Mouse (Mus musculus) liver, embryonic 13.5 days (tissue): ENCODE results near the gene Irf2bp2. TPM values are rescaled to one million over a fixed set of nuclear protein-coding genes. Genes with fewer than 3 reads are reported as not detected.

Source experiments
- ATAC-seq: fragments of 200-750 bp; cut with Nextera tagmentation; 2 replicates; pipeline ENCODE4 v1.8.0; 2017; ENCODE audit warnings: low read depth, mild to moderate bottlenecking, moderate number of reproducible peaks, moderate library complexity
- DNase-seq: peaks from one replicate; pipeline ENCODE4 v3.0.0; 2022
- H3K27ac ChIP-seq: fragments of 300-500 bp; sonication (generic); 2 replicates; pipeline ENCODE4 v1.5.1; 2015; ENCODE audit warnings: moderate library complexity, mild to moderate bottlenecking, inconsistent platforms
- H3K27me3 ChIP-seq: fragments of 300-500 bp; sonication (generic); 2 replicates; pipeline ENCODE4 v1.6.1; 2015; ENCODE audit warnings: mild to moderate bottlenecking, inconsistent platforms
- H3K36me3 ChIP-seq: fragments of 300-500 bp; sonication (generic); 2 replicates; pipeline ENCODE4 v1.6.1; 2015; ENCODE audit warnings: mild to moderate bottlenecking, inconsistent platforms
- H3K4me1 ChIP-seq: fragments of 300-500 bp; sonication (generic); replicated peaks from 2 replicates; pipeline ENCODE4 v1.6.1; 2015; ENCODE audit warnings: inconsistent platforms
- H3K4me2 ChIP-seq: fragments of 300-500 bp; sonication (generic); 2 replicates; pipeline ENCODE4 v1.6.1; 2015; ENCODE audit warnings: inconsistent platforms, mild to moderate bottlenecking, moderate library complexity
- H3K4me3 ChIP-seq: fragments of 300-500 bp; sonication (generic); replicated peaks from 2 replicates; pipeline ENCODE4 v1.5.1; 2015; ENCODE audit warnings: mild to moderate bottlenecking, inconsistent platforms
- H3K9ac ChIP-seq: fragments of 300-500 bp; sonication (generic); 2 replicates; pipeline ENCODE4 v1.6.1; 2015; ENCODE audit warnings: mild to moderate bottlenecking, inconsistent platforms
- H3K9me3 ChIP-seq: fragments of 300-500 bp; sonication (generic); replicated peaks from 2 replicates; pipeline ENCODE4 v1.6.1; 2016; ENCODE audit warnings: inconsistent platforms
- WGBS: fragments of 180-500 bp; shearing (Covaris S2); methylation state at CpG from one replicate; pipeline ENCODE4 v1.1.7; 2015; ENCODE audit not compliant: insufficient replicate concordance; 5-methylcytosine and 5-hydroxymethylcytosine counted together
- polyA plus RNA-seq: library from polyadenylated mRNA; unstranded; fragments of >200 nt; fragmentation: Nextera tagmentation; extraction: Ambion mirVana; gene quantifications from 2 replicates; pipeline ENCODE4 v1.2.1, GENCODE M21; 2015

The Irf2bp2 gene
- polyA plus RNA-seq, 1 experiment from 2014 or later, result 3.8 TPM

- DNase-seq (no peak), ATAC-seq (no peak)
- Histone ChIP-seq H3K4me3 (no peak overlapping the region), H3K36me3 (no peaks in the 10 kb centered on the region), H3K9ac (no peak overlapping the region), H3K27me3 (no peaks in the 10 kb centered on the region), H3K4me1 (peaks cover 35% of the 10 kb centered on the region), H3K9me3 (no peaks in the 10 kb centered on the region), H3K4me2 (no peak overlapping the region), H3K27ac (no peak overlapping the region)
- WGBS, result 78% methylated on average over 5 of the region's 5 CpGs
Measured at GRCm38 (mm10) chr8:126617665-126618064, 23.9 kb upstream of the Irf2bp2 start.

GRCm38 (mm10) chr8:126616736-126617135, 22.9 kb upstream of the Irf2bp2 start:
- Histone ChIP-seq H3K4me2 (no peak overlapping the region), H3K36me3 (no peaks in the 10 kb centered on the region), H3K4me1 (peaks cover 38% of the 10 kb centered on the region), H3K9me3 (no peaks in the 10 kb centered on the region), H3K27me3 (no peaks in the 10 kb centered on the region), H3K27ac (no peak overlapping the region), H3K4me3 (no peak overlapping the region), H3K9ac (no peak overlapping the region)
- DNase-seq (no peak), ATAC-seq (no peak)
- WGBS, result 63% methylated on average over 5 of the region's 5 CpGs

DNA sequence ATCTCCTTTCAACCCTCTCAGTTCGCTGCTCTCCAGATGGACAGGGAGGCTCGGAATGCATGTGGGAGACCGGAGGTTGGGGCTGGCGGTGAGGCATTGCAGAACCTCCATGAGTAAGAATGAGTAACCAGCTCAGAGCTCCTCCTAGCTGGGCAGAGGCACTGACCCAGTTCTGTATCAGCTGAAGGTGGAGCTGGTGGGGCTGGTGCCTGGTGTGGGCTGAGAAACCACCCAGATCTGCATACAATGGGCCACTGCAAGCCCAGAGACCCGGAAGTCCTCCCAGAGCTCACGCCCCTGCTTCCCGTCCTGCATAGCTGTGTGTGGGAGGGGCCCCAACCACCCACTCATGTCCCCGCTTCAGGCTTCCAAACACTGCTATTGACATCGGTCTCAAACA, 22.0 kb upstream of the Irf2bp2 start:
- 37% methylated on average over 9 of the region's 9 CpGs for WGBS
- Histone ChIP-seq H3K4me3 (no peak overlapping the region), H3K4me2 (peak overlapping the region; percentile 42), H3K4me1 (peaks cover 48% of the 10 kb centered on the region), H3K9me3 (no peaks in the 10 kb centered on the region), H3K9ac (no peak overlapping the region), H3K36me3 (no peaks in the 10 kb centered on the region), H3K27me3 (no peaks in the 10 kb centered on the region), H3K27ac (peak overlapping the region; percentile 34; the same call in 1 of the 2 replicates)
- ATAC-seq (peak; percentile 34), DNase-seq (no peak)

DNA sequence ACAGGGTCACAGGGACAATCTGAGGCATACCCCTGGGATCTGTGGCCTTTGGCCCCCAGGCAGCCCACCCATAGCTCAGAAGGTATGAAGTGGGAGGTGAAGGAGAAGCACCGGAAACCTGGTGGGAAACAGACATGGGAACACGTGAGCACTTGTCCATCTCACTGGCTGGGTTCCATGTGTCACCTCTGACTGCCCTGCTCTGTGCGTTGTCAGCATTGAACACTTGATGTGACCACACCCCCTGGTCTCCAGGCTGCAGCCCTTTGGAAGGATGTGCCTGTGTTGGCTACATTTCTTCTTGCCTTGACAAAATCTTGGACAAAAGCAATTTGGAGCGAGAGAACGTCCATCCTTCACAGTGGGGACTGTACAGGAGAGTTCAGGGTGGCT, 20.9 kb upstream of the Irf2bp2 start:
- Histone ChIP-seq H3K4me1 (peaks cover 54% of the 10 kb centered on the region), H3K4me2 (no peak overlapping the region), H3K36me3 (no peaks in the 10 kb centered on the region), H3K4me3 (no peak overlapping the region), H3K27me3 (no peaks in the 10 kb centered on the region), H3K9me3 (no peaks in the 10 kb centered on the region), H3K9ac (no peak overlapping the region), H3K27ac (peak overlapping the region; percentile 81)
- 69% methylated on average over 5 of the region's 5 CpGs for WGBS
- DNase-seq (no peak), ATAC-seq (no peak)

- 52% methylated on average over 8 of the region's 8 CpGs for WGBS
- Histone ChIP-seq H3K4me3 (no peak overlapping the region), H3K4me1 (peaks cover 54% of the 10 kb centered on the region), H3K9me3 (no peaks in the 10 kb centered on the region), H3K4me2 (no peak overlapping the region), H3K27ac (peak overlapping the region; percentile 81), H3K36me3 (no peaks in the 10 kb centered on the region), H3K27me3 (no peaks in the 10 kb centered on the region), H3K9ac (no peak overlapping the region)
- DNase-seq (no peak), ATAC-seq (peak; percentile 69)
Measured at GRCm38 (mm10) chr8:126614062-126614739, 20.4 kb upstream of the Irf2bp2 start.

DNA sequence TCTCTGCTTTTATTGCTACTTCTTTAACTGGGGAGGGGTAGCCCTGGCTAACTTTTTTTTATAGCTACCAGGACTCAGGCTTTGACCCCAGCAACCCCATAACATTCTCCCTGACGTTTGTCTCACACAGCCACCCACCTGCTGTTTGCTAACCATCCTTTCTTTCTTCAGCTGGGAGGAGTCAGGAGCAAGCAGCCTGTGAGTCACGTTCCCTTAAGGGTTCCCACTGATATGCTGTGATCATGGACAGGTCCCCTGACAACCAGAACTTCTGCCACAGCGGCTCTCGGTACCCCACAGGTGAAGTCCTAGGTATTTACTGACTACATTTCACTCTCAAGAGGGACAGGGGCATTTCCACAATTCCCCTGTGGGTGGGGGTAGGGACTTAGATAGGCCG, 19.4 kb upstream of the Irf2bp2 start:
- Histone ChIP-seq H3K4me3 (no peak overlapping the region), H3K9me3 (no peaks in the 10 kb centered on the region), H3K9ac (no peak overlapping the region), H3K27ac (0 out of 2 replicates have a peak overlapping the region, but pooled peaks have one; percentile 3), H3K36me3 (no peaks in the 10 kb centered on the region), H3K27me3 (no peaks in the 10 kb centered on the region), H3K4me2 (no peak overlapping the region), H3K4me1 (peaks cover 59% of the 10 kb centered on the region)
- 61% methylated on average over 5 of the region's 5 CpGs for WGBS
- ATAC-seq (no peak), DNase-seq (no peak)

DNA sequence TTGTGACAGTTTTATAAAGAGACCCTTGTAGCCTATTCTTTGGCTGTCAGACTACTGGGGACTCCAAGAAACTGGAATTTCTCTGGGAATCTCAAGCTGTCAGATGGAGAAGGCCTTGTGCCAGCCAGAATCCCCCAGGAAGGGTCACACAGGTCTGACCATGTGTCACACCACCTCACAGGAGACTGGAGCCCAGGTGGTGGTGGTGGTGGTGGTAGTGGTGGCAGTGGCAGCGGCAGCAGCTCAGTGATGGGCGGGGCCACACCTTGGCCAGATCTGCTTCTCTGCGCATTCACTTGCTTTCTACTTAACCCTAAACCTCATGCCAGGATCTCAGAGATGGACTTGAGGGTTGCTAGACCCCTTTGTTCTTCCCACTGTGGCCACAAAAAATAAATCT, 19.0 kb upstream of the Irf2bp2 start:
- H3K9me3 ChIP-seq, result no peaks in the 10 kb centered on the region
- no peaks in the 10 kb centered on the region for H3K36me3 ChIP-seq
- no peak overlapping the region for H3K27ac ChIP-seq
- DNase-seq (no peak), ATAC-seq (no peak)
- no peak overlapping the region for H3K4me3 ChIP-seq
- 67% methylated on average over 3 of the region's 3 CpGs for WGBS
- H3K4me2 ChIP-seq, result no peak overlapping the region
- peaks cover 61% of the 10 kb centered on the region for H3K4me1 ChIP-seq
- no peak overlapping the region for H3K9ac ChIP-seq
- H3K27me3 ChIP-seq, result no peaks in the 10 kb centered on the region

- ATAC-seq, result no peak
- Histone ChIP-seq H3K4me3 (no peak overlapping the region), H3K27me3 (no peaks in the 10 kb centered on the region), H3K9me3 (no peaks in the 10 kb centered on the region), H3K27ac (peak overlapping the region; percentile 63), H3K4me1 (peaks cover 55% of the 10 kb centered on the region), H3K9ac (no peak overlapping the region), H3K36me3 (no peaks in the 10 kb centered on the region), H3K4me2 (no peak overlapping the region)
- 13% methylated on average over 3 of the region's 3 CpGs for WGBS
- DNase-seq, result no peak
Measured at GRCm38 (mm10) chr8:126610713-126611112, 16.9 kb upstream of the Irf2bp2 start.

- no peak for DNase-seq
Measured at GRCm38 (mm10) chr8:126609556-126610263, 15.9 kb upstream of the Irf2bp2 start.

GRCm38 (mm10) chr8:126603241-126603947, 9.6 kb upstream of the Irf2bp2 start:
- no peaks in the 10 kb centered on the region for H3K9me3 ChIP-seq
- H3K4me1 ChIP-seq, result peaks cover 54% of the 10 kb centered on the region
- H3K9ac ChIP-seq, result no peak overlapping the region
- 48% methylated on average over 8 of the region's 8 CpGs for WGBS
- H3K27me3 ChIP-seq, result no peaks in the 10 kb centered on the region
- no peak for ATAC-seq
- no peaks in the 10 kb centered on the region for H3K36me3 ChIP-seq
- DNase-seq, result no peak
- H3K4me3 ChIP-seq, result no peak overlapping the region
- no peak overlapping the region for H3K27ac ChIP-seq
- no peak overlapping the region for H3K4me2 ChIP-seq

More at GRCm38 (mm10) chr8:126609556-126610263, 15.9 kb upstream of the Irf2bp2 start:
- H3K27ac ChIP-seq, result peak overlapping the region; percentile 63
- H3K4me3 ChIP-seq, result no peak overlapping the region
- whole genome bisulfite sequencing, result 69% methylated on average over 11 of the region's 11 CpGs
- no peaks in the 10 kb centered on the region for H3K36me3 ChIP-seq
- no peaks in the 10 kb centered on the region for H3K9me3 ChIP-seq
- H3K27me3 ChIP-seq, result no peaks in the 10 kb centered on the region
- H3K9ac ChIP-seq, result no peak overlapping the region
- H3K4me1 ChIP-seq, result peaks cover 45% of the 10 kb centered on the region
- H3K4me2 ChIP-seq, result no peak overlapping the region
- ATAC-seq, result peak; percentile 52

- H3K4me2 ChIP-seq, result no peak overlapping the region
- ATAC-seq, result no peak
- WGBS, result 56% methylated on average over 8 of the region's 8 CpGs
Measured at GRCm38 (mm10) chr8:126602641-126603040, 8.9 kb upstream of the Irf2bp2 start.

More at GRCm38 (mm10) chr8:126602641-126603040, 8.9 kb upstream of the Irf2bp2 start:
- H3K4me3 ChIP-seq, result no peak overlapping the region
- no peak overlapping the region for H3K27ac ChIP-seq
- H3K36me3 ChIP-seq, result no peaks in the 10 kb centered on the region
- H3K9ac ChIP-seq, result no peak overlapping the region
- no peak for DNase-seq
- no peaks in the 10 kb centered on the region for H3K27me3 ChIP-seq
- peaks cover 58% of the 10 kb centered on the region for H3K4me1 ChIP-seq
- no peaks in the 10 kb centered on the region for H3K9me3 ChIP-seq
